Mouse (Mus musculus) urinary bladder, postnatal 25 days (tissue): ENCODE results near the gene Stat5b.

Experiments used
- DNase-seq: peaks from one replicate; pipeline ENCODE4 v3.0.0; 2022; ENCODE audit warnings: low spot score

The Stat5b gene

DNA sequence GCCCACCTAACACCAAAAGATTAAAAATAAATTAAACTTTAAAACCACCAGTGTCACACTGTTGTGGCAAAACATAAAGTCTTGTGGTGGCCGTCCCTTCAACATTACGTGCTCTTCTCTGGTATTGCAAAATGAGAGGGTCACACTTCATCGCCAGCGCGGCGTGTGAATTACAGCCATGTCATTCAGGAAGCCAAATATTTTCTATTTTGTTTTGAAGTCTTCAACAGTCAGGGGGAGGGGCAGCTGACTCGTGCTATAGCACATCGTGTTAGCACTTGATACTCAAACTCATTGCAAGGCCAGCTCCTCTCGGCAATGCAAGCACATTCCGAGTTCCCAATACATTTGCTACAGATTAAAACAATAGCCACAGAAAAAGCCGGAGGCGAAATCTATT, 9.7 kb downstream of the Stat5b start:
- DNase-seq = no peak

DNA sequence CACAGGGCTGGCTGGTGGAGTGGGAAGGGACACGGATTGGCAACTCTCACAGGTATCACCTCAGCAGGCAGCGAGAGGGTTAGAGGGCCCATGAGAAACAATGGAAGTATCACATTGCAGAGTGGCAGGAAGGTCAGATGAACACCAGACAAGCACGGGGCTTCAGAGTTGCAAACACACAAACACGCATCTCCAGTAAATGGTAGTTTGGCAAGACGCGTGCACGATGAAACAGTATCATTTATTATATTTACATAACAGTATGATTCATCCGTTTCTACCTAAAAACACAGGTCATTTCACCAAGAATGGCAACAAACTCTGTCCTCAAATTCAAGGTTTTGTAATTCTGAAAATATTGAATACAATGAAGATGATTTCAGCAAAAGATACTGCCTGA, 11.0 kb downstream of the Stat5b start:
- no peak for DNase-seq

DNA sequence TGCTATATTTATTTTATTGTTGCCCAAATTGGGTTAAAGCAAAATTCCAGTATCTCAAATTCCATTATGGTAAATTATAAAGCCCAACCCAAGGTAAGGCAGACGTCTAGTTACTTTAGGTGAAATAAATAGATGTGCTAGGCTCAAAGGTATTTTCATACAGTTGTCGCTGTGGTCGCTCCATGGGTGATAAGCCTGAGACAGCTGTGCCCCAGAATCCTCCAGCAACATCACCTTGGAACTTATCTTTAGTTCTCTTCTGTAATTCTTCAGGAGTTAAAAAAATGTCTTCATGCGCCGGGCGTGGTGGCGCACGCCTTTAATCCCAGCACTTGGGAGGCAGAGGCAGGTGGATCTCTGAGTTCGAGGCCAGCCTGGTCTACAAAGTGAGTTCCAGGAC, 11.6 kb downstream of the Stat5b start:
- no peak for DNase-seq

DNA sequence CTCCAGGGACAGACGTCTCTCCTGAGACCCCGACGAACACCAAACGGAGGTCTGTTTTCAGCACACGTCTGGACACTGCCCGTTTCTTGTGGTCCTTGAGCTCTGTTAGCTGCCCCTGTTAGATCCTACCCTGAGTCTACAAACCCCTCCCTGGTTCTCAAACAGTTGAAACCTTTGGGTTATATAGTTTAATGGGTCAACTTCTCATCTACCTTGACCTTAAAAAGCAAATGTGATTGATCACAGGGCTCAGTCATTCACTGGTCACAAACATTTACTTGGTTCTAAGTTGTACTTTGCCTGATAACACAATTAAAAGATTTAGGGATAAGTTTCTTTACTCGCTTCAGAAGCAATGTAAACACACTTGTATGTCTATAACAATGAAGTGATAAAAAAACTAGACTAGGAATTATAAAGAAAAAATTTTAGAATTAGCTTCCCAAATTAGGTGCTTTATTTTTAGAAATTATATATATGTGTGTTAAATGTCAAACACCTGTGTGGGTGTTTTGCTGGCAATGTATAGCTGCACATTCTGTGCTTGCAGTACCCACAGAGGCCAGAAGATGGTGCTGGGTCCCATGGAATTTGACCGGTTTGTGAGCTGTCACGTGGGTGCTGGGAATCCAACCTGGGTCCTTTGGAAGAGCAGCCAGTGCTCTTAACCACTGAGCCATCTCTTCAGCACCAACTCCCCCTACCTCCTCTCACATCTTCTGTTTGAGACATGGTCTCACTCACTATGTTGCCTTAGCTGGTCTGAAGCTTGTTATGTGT, 13.4 kb downstream of the Stat5b start:
- no peak for DNase-seq

DNA sequence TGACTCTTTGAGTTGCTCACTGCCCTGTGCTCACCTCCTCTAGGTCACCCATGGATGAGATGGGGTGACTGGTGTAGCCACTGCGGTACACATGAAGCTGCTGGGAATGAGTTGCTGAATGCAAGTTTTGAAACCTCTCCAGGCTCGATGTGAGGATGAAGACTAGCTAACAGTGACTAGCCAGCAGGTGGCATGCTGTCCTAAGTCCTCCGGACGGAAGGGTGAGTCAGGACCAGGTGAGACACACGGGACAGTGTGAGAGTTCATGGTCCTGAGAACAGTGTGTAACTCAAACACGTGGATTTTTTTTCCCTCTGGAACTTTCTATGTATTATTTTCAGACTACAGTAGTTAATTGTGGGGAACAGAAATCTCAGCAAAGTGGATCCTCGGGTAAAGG, 17.1 kb downstream of the Stat5b start:
- no peak for DNase-seq

DNA sequence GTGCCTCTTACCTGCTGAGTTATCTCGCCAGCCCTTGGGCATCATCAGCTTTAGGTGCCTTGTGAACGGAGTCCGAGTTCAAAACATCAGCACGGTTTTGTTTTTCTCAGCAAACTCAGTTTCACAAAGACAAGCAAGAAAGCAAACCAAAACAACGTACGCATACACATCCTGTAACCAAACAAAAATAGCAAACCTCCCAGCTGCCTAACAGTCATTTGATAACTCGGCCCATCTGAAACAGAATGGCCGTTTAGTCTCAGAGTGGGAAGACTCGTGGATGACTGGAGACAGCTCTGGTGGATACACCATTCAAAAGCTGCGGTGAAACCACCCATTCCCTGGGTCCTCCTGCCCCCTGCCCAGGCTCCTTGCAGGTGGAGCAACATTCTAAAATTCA, 19.1 kb downstream of the Stat5b start:
- no peak for DNase-seq

DNA sequence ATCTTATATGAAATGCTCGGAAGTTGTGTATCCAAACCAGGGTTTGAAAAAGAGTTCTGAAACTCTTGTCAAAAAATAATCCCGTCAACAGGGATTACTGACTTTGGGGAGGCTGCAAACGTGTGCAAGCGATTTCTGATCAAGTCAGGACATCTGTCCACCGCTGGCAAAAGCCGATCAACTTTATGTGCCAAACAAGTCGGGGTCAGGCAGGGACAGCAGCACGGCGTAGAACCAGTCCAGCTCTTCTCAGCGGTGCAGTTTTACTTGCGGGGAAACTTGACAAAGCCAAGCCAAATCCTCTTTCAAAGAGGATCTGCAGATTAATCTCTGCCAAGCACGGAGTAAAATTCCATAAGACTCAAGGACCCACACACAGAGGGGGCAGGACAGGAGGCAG, 20.8 kb downstream of the Stat5b start:
- no peak for DNase-seq

DNA sequence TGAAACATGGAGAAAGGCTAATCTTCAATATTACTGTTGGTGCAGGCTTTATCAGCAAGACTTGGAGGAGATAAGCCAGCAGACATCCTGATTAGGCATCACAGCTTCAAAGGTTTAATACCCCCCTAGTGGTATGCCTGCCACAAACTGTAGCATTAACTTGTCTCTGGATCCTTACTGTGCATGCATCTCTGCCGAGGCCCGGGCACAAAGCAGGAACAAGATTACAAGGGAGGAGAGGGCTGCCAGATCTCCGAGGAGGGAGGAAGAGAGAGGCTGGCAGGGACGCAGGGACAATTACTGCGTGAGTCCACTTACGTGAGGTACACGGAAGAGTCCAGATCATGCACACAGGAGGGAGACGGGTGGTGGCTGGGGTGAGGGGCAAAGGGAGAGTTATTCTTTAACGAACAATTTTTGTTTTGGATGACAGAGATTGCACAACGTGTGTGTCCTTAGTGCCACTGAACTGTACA, 21.8 kb downstream of the Stat5b start:
- DNase-seq = no peak

DNA sequence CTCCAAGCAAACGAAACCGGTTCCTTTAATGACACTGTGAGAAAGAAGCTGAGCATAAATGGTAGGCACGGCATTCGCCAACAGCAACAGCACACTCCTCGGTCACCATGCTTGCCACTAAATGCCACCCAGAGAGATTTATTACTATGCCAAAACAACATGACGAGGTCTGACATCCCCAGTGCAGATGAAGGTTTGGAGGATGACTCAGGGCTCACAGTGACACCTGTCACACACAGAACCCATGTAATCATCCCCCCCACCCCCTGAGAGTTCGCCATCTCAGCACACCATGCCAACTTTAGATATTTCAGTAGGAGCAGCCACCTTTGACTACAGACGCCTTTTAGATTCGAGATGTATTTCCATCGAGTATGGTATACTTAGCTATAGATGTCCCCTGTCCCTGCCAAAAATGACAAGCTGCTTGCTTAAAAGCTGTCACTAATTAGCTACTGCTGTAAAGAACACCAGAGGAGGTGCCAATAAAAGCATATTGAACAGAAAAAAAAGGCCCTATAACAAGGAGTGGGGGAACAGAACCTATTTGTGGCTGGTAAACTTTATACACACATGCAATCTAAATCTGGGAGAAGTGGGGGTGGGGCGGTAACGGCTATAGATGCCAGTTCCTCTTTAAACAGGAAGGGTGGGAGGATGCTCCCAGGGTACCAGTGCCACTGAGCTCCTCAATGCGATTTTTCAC, 24.2 kb downstream of the Stat5b start:
- no peak for DNase-seq

DNA sequence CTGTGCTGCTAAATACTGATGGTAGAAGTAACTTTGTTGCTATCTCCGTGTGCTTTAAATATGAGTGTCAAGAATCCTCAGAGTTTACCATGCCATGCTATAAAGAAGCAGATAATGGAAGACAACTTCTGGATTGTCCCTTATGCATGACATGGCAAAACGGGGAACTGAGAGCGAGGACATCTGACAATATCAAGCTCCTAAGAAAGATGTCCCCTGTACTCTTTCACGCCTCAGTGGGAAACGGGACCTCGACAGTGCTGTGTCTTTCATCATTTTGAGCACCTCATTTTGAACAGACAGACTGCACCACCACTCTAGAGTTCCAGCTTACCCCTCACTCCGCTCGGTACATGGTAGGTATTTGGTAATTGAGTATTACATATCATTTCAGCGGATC, 25.1 kb downstream of the Stat5b start:
- DNase-seq = no peak

DNA sequence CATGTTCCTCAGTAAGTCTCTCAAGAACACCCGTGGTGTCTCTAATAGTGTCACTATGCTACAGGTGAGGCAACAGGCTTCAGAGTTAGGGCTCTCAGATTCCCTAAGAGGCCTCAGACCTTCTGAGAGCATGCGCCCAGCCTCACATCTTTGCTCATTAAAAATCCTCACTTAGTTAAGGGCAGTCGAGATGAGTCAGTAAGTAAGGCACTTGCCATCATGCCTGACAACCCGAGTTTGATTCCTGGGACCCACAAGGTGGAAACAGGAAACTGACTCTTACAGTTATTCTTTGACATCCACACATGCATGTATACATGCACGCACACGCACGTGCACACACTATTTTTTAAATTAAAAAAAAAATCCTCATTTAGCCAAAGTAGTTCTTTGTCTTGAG, 26.0 kb downstream of the Stat5b start:
- DNase-seq = no peak

DNA sequence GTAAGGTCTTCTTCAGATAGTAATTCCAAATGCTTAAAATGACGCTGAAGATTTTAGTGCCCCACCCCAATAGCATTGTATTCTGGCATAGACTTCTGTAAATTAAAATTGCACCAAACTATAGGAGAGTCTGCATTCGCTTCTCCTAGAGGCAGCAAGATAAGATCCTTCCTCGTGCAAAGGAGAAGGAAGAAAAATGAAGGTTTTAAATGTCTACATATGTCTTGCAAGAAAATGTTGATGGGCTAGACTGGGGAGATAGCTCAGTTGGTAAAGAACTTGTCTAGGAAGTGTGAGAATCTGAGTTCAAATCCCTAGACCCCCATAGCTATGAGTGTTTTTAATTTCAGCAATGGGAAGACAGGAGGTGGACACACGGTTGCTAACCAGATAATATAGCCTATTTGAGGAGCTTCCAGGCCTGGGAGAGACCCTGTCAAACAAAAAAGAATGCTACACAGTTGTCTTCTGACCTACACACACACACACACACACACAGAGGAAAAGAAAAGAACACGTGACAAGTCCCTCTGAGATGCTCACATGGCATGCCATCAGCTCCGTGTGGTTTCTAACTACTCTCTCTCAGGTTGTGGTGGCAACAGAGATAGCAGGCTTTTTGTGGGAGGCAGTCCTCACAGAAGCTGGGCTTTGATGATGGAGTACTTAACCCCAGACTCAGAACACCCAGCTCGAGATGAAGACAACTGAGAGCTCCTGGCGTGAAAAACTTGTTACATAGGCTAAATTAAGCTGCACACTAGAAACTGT, 26.8 kb downstream of the Stat5b start:
- DNase-seq = no peak

DNA sequence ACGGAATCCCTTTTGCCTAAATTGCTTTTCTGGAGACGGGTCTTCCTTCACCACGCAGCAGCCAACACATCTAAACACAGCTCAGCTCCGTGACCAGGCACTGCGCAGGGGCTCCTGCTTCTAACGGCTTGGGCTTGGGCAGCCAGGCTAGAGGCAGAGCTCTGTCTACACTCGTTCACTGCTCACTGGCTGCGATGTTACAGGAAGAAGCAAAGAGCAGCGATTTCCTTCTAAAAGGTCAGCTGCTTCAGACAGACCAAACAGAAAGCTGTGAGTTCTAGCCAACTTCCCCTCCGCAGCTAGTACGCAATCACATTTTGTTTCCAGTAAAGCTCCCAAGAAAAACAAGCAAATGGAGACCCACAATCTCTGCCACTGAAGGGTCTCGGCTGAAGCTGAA, 28.2 kb downstream of the Stat5b start:
- DNase-seq = no peak

DNA sequence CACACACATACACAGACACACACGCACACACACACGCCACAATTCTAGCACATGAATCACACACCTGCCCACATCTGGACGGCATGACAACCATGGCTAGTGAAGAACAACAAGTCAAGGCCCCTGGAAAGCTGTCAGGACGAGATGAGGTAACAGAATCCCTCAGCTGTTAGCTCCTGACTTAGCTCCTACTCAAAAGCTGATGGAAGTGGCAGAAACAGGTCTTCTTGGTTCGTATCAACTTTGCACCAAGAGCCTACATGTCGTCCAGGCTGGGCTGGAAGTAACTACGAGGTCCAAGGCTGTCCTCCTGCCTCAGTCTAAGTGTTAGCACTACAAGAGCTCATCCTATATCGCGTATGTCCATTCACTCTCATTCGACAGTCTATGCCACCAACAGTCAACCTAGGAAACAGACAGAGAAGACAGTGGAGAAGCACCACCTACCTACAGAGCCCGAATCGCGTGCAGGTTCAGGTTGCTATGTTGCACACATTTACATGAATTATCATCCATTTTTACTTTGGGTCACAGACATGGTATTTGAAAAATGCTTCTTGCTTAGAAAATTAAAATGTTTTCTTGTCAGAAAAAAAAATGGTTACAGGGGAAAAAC, 28.8 kb downstream of the Stat5b start:
- no peak for DNase-seq

DNA sequence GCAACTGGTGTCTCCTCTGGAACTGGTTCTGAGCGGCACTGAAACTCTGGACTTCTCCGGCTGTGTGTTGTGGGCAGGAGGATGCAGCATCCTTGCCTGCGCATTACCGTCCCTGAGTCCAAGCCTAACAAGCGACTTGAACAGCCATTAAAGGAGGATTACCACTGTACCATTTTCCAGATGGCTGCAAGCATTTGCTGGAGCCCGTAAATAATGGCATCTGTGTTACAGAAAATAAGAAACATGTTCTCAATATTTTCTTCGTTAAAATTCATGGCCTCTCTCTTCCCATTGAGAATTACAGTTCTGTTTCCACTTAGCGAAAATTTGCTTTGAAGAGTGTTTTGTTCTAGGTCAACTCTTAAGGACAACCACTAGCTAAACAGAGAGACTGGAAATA, 30.5 kb downstream of the Stat5b start:
- no peak for DNase-seq

DNA sequence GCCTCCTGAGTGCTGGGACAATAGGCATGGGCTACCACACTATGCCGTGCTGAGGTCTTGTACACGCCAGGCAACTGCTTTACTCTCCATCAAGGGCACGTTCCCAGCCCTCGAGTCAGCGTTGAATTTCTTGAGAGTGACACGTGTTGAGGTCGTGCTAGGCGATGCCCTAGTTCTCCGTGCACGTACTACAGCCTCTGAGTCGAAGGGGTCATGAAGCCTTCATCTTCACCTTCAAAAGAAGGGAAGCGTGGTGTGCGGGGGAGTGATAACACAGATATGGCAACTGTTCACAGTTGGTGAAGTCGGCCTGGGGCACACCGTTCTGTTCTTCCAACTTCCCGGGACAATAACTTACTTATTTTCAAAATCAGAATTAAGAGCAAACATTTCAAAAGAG, 30.9 kb downstream of the Stat5b start:
- DNase-seq = no peak

DNA sequence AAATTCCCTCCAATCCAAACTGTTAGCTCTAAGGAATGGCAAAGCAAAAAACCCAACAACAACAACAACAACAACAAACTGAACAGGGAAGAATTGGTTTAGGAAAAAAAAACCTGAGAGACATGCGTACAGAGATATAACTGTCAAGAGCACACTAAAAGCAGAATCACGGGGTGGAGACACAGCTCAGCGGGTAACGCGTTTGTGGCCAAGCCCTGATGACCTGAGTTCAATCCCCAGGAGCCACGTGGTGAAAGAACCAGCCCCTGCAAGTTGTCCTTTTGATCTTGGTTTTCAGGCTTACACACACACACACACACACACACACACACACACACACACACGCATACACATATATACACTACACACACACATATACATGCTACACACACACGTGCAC, 31.5 kb downstream of the Stat5b start:
- DNase-seq = no peak

DNA sequence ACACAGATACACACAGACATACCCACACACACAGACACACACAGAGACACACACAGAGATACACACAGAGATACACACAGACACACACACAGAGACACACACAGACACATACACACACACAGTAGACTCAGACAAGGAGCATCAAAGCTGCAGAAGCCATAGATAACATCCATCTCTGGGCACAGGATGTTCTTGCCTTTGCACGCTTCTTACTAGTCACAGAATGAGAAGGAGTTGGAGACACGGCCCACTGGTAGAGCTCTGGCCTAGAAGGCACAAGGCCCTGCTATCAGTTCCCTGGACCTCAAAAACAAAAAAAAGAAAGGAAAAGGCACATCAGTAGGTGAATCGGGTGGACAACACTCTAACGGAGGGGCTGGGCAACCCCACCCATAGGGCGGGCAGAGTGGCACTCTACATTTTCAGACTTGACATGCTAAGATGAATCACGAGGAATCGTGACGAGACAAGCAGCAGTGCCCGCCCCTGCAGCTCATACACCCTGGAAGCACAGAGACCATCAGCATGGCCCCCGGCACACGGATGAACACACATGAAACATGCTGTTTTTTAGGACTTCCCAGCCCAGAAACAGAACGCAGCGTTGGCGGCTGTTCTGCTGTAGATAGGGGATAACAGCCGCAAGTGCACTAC, 32.0 kb downstream of the Stat5b start:
- no peak for DNase-seq

DNA sequence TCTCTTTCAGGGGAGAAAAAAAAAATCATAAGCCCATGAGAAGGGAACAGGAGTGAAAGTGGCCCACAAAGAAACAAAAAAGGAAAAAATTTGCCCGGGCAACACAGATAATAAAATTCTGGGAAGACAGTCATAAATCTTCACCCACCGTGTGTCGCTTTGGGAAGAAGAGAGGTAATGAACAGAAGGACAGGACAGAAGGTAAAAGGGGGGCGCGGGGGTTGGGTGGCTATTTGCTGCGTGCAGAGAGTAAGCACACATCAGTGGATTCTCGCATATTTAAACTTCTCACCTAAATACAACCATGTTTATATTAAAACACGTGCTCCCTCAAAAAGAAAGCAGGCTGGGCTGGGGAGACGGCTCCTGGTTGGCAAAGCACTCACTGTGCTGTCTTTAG, 33.2 kb downstream of the Stat5b start:
- no peak for DNase-seq

DNA sequence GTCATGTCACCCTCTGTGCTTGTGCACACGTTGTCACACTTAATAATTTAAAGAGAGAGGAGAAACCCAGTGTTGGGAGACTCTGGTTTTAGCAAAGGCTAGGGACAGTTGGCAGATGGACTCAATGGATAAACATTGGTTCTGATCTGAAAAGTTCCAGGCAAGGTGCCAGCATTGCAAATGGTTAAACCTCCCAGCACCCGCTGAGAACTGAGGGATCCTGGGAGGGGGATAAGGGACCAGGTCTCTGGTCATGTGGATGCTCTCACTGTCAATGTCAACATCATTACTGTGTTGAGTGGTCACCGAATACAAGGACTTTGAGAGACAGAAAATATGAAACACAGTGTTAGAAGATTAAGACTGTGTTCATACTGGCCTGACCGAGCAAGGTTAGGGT, 33.7 kb downstream of the Stat5b start:
- DNase-seq = no peak

DNA sequence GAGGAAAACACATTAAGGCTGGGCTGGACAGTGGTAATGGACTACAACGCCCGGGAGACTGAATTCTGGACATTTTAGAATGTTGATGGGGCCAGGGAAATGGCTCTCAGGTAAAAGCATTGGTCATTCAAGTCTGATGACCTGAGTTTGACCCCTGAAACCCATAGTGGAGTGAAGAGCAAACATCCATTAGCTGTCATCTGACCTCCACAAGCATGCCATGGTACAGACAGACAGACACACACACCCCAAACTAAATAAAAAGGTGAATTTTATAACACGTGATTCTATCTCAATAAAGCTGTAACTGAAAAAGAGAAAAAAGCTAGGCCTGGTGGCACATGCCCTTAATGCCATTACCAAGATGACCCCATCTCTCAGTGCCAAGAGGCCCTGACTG, 34.2 kb downstream of the Stat5b start:
- DNase-seq = no peak

DNA sequence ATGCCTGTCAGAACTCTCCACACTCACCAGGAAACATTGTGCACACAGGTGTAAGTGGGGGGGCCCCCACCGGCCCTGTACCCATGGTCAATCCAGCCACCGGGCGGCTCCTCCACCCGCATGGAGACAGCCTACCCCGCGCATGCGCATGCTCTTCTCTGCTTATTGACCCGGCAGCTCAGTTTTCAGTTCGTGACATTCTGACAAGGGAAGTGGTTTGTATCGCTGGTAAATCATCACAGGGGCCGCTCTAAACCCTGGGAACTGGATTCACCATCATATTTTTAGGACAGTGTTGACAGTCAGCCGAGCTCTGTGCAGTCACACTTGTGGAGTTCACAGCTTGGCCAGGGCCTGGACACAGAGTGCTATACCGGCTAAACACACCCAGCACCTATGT, 36.0 kb downstream of the Stat5b start:
- DNase-seq = peak; percentile 66
